Mouse (Mus musculus): ENCODE results near the gene Churc1. TPM values are rescaled to one million over a fixed set of nuclear protein-coding genes. Genes with fewer than 3 reads are reported as not detected.
A peak's percentile ranks its signal among the peaks of the same experiment; 100 is the strongest.
"Not testable (repeated sequence)": the region's sequence is repeated elsewhere in the genome, so short reads cannot be mapped to it uniquely, and the experiment has no call there.

Churc1 gene
- polyA plus RNA-seq, 1 experiment = 61.9 TPM

DNA sequence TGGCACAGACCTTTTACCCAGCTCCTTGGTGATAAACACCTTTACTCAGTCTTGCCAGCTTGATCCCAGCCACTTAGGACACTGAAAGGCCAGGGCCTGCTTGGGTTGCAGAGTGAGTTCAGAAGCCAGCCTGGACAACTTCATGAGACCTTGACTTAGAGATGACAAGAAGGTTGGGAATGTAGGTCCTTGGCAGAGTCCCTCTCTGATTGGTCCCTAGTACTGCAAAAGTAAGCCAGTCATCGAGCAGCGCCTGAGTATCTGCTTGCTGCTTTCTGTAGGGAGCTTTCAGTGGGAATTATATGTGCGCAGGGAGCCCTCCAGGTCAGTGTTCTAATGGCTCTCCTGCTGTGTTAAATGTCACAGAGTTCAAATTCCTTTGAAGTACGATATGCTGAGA lies 9.8 kb downstream of the Churc1 start:
- DNase-seq (ENCODE audit: low read depth) = no peak
- TF ChIP-seq POLR2A (IDR thresholded peaks at IDR 0.05; ENCODE audit: borderline replicate concordance, extremely low read depth, insufficient read depth, insufficient read length, poor library complexity, severe bottlenecking) (no peak), CTCF (IDR thresholded peaks at IDR 0.05; ENCODE audit: borderline replicate concordance, extremely low read depth, insufficient read depth, insufficient read length) (no peak)

DNA sequence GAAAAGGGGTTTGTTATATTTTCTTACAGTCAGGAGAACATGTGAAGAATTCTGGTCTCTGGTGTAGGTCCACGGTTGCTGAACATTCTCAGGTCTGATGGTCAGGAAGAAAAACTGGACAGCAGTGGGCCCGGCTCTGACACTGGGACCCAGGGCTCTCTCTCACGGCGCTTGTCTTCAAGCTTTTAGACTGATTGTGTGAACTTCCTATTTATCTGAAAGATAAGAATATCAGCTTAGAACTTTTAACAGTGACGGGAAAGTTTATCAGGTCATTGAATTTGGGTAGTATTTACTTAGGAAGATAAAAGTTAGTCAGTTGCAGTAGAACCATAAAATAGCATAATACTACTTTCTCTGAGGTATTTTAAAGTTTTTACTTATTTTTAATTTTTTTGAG lies 11.6 kb downstream of the Churc1 start:
- TF ChIP-seq POLR2A (IDR thresholded peaks at IDR 0.05; ENCODE audit: borderline replicate concordance, extremely low read depth, insufficient read depth, insufficient read length, poor library complexity, severe bottlenecking) = no peak
- no peak for TF ChIP-seq CTCF (IDR thresholded peaks at IDR 0.05; ENCODE audit: borderline replicate concordance, extremely low read depth, insufficient read depth, insufficient read length)
- no peak for DNase-seq (ENCODE audit: low read depth)

DNA sequence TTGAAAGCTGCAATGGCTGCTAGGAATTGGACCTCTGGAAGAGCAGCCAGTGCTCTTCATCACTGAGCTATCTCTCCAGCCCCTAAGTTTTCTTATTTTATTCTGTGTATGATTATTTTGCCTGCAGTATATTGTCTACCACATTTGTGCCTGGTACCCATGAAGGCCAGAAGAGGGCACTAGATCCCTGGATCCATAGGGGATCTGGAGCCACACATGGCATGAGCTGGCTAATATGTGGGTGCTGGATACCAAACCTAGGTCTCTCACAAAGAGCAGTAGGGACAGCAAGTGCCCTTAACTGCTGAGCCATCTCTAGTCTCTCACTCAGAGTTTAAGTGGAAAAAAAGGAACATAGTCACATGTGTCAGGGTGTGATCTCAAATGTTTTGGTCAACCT lies 12.5 kb downstream of the Churc1 start:
- TF ChIP-seq POLR2A (IDR thresholded peaks at IDR 0.05; ENCODE audit: borderline replicate concordance, extremely low read depth, insufficient read depth, insufficient read length, poor library complexity, severe bottlenecking) (no peak), CTCF (IDR thresholded peaks at IDR 0.05; ENCODE audit: borderline replicate concordance, extremely low read depth, insufficient read depth, insufficient read length) (no peak; the same call in 1 of the 2 replicates)
- DNase-seq (ENCODE audit: low read depth) = no peak

DNA sequence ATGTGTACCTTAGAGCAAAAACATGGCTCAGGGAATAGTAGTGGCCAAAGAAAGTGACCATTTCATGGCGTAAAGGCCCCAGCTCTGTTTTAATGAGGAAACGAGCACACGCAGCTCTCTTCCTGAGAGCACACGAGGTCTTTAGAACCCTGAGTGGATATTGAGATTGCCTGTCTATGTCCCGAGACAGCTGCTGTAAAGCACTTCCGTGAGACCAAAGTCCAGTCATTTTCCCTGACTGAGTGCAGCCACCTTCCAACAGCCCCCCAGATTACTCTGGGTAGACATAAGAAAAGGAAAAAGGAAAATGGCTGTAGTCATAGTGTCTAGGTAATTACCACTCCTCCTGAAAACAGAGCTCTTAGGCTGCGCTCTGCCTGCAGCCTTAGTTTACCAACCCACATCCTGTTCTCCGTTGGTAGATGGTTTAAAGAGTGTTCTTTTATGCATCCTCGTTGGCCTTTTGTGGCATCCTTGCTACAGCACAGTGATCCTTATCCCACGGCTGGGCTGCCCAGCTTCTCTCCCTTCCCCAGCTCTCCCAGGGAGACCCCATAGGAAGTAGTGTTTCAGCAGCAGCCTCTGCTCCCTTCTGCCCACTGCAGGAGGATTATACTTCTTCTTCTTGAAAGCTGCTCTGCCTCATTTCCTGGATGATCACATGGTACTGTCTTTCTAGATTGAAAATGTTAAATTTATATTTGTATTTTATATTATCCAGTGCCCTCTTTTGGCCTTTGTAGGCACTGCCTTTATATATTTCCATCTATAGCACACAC lies 13.2 kb downstream of the Churc1 start:
- no peak for TF ChIP-seq CTCF (IDR thresholded peaks at IDR 0.05; ENCODE audit: borderline replicate concordance, extremely low read depth, insufficient read depth, insufficient read length)
- TF ChIP-seq POLR2A (IDR thresholded peaks at IDR 0.05; ENCODE audit: borderline replicate concordance, extremely low read depth, insufficient read depth, insufficient read length, poor library complexity, severe bottlenecking) = no peak
- DNase-seq (ENCODE audit: low read depth) = no peak

DNA sequence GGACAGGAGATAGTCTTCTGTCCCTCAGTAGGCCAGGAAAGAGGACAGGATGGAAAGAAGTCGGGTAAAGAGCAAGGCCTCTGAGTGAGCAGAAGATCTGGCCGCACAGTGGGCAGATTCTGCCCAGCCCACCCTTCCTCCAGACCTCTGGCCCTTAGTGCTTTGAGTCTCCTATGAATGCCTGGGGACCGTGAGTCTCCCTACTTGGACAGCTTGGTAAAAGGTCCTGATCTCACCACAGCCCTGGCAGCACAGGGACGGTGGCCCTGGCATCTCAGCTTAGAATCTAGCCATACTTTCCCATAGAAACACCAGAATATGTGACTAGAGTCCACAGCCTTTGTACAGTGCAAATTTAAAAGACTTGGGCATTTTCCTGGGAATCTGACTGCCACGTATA lies 14.6 kb downstream of the Churc1 start:
- no peak for TF ChIP-seq POLR2A (IDR thresholded peaks at IDR 0.05; ENCODE audit: borderline replicate concordance, extremely low read depth, insufficient read depth, insufficient read length, poor library complexity, severe bottlenecking)
- TF ChIP-seq CTCF (IDR thresholded peaks at IDR 0.05; ENCODE audit: borderline replicate concordance, extremely low read depth, insufficient read depth, insufficient read length) = no peak
- DNase-seq (ENCODE audit: low read depth) = no peak

DNA sequence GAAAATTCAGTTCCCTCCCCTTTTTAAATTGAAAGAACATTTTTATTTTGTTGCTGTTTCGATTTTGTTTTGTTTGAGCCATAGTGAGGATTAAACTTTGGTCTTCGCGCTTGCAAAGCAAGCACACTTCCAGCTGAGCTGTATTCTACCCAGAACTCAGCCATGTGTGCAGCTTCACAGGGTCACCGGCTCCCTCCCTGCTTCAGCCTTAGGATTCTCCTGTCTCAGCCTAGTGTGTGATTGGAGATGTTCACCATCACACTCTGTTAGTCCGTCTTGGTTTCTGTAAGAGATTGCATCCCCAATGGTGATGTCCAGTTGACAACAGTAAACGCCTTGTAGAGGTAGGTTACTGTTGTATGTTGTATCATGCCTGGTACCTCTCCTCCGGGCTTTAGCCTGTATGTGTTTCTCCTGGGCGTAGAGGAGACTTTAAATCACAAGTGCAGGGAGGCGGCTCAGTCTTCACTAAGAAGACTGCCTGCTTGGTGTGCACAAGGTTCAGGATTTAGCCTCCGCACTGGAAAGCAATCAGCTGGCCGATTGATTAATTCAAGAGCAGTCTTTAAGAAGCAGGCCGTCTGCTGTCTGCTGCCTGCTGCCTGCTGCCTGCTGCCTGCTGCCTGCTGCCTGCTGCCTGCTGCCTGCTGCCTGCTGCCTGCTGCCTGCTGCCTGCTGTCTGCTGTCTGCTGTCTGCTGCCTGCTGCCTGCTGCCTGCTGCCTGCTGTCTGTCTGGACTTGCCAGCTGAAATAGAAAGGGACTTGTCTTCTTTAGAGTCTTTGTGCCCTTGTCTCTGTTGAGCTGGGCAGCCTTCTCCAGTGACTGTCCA lies 15.5 kb downstream of the Churc1 start:
- peak; percentile 85 for DNase-seq (ENCODE audit: low read depth)
- no peak for TF ChIP-seq CTCF (IDR thresholded peaks at IDR 0.05; ENCODE audit: borderline replicate concordance, extremely low read depth, insufficient read depth, insufficient read length)
- no peak for TF ChIP-seq POLR2A (IDR thresholded peaks at IDR 0.05; ENCODE audit: borderline replicate concordance, extremely low read depth, insufficient read depth, insufficient read length, poor library complexity, severe bottlenecking)

DNA sequence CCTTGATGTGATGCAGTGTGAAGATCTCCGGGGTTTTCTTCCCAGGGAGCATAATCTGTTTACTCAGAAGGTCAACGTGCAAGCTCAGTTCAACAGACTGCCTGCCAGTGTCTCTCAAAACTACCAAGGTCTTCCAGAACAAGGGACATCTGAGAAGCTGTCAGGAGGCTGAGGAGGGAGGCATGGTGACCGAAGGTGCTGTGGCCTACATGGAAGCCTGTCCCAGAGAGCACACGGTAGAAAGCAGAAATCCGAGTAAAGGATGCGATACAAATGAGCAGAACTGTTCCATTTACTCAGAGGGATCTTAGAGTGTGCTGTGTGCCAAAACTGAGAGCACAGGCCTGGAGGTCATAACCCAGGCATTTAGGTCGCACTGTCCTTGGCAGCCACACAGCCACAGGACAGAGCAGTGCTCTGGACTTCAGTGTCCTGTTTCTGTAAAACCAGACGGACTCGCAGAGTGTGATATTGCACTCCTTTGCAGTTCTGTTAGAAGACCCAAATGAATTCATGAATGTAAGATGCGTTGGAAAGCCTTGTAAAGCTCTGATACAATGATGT lies 18.8 kb downstream of the Churc1 start:
- peak; percentile 9 for DNase-seq (ENCODE audit: low read depth)
- no peak for TF ChIP-seq CTCF (IDR thresholded peaks at IDR 0.05; ENCODE audit: borderline replicate concordance, extremely low read depth, insufficient read depth, insufficient read length)
- no peak for TF ChIP-seq POLR2A (IDR thresholded peaks at IDR 0.05; ENCODE audit: borderline replicate concordance, extremely low read depth, insufficient read depth, insufficient read length, poor library complexity, severe bottlenecking)

DNA sequence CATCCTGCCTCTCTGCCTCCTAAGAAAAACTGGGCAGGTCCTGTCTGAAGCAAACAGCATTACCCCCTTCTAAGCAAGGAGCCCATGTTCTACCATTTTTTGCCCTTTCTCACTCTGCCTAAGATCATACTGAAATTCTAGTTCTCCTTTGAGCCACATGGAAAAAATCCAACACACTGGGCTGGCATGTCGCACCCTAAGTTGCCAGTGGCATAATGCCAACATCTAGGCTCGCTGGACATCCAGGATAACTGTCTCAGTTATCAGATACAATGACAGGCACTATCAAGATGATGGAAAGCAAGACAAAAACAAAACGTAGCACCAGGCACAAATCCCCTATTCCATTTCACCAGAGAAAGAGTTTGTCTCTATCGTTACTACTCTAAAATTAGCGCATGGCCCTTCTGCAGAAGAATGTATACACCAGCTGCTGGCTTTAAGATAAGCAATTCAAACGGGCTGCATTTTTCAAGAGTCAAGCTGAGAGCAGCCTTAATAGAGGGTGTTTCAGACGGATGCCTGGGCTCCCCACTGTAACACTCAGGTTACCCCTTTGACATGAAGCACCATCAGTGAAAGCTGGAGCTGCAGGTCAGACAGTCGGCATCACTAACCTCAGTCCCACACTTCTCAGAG lies 25.2 kb downstream of the Churc1 start:
- peak; percentile 21 for DNase-seq (ENCODE audit: low read depth)
- TF ChIP-seq POLR2A (IDR thresholded peaks at IDR 0.05; ENCODE audit: borderline replicate concordance, extremely low read depth, insufficient read depth, insufficient read length, poor library complexity, severe bottlenecking) = no peak
- TF ChIP-seq CTCF (IDR thresholded peaks at IDR 0.05; ENCODE audit: borderline replicate concordance, extremely low read depth, insufficient read depth, insufficient read length) = no peak

DNA sequence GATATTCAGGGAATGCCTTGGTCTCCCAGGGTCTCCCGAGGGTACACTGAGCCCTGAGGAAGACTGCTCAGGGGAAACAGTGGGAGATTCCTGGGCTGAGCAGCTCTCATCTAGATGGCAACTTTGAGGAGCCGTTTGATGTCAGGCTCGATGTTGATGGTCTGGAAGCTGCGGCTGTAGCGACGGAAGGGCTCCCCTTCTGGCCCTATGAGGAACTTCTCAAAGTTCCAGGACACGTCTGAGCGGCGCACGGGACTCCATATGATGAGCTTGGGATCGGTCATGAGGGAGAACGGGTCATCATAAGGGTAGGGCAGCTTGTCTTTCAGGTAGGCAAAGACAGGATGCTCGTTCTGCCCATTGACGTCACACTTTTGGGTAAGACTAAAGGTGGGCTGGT lies 27.2 kb downstream of the Churc1 start:
- DNase-seq (ENCODE audit: low read depth) = not testable (repeated sequence)

DNA sequence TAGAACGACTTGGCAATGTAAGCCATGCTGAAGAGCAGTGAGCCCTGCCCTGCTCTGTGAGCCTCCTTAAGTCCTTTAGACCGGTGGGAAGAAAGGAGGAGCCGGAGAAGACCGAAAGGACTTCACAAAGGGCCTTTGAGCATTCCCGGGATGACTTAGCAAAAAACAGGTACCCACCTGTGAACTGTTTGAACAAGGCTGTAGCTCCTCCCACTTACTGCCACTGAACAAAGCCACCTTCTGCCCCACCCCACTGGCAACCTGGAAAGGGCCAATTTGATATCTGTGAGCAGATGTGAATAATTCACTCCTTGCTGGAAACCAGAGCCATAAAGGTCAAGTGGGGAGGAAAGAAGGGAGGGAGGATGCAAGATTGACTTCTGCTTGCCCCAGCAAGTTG lies 30.0 kb downstream of the Churc1 start, which contains the start of gene Gpx2:
Gene Gpx2, minus strand, starts transcription at position 205 of the 400 bp plus-strand sequence.
- no peak for TF ChIP-seq POLR2A (IDR thresholded peaks at IDR 0.05; ENCODE audit: borderline replicate concordance, extremely low read depth, insufficient read depth, insufficient read length, poor library complexity, severe bottlenecking)
- no peak for TF ChIP-seq CTCF (IDR thresholded peaks at IDR 0.05; ENCODE audit: borderline replicate concordance, extremely low read depth, insufficient read depth, insufficient read length)
- DNase-seq (ENCODE audit: low read depth) = no peak

DNA sequence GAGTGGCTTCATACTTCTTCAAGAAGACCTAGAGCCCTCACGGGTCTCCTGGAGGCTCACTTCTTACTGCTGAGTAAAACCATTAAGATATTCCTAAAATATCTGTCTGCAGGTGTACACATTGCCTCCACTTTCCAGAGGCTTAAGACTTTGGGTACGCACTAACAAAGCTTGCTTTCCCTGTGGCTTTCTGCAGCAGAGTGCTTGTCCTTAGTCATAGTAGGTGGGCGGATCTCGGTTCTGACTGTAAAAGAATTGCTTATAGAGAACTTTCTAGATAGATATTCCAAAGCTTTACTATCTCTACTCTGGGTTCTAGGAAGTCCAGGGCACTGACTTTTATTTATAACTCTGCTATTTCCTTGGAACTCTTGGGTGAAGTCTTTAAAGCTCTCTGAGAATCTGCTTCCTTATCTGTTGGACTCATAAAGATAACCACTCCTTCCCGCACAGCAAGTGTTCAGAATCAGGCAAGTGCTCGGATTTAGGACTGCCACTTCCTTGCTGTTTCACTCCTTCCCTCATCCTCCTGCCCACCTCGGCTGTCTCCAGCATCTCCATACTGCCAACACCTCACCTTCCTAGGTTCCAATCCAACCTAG lies 31.7 kb downstream of the Churc1 start:
- TF ChIP-seq CTCF (IDR thresholded peaks at IDR 0.05; ENCODE audit: borderline replicate concordance, extremely low read depth, insufficient read depth, insufficient read length) (no peak), POLR2A (IDR thresholded peaks at IDR 0.05; ENCODE audit: borderline replicate concordance, extremely low read depth, insufficient read depth, insufficient read length, poor library complexity, severe bottlenecking) (no peak)
- no peak for DNase-seq (ENCODE audit: low read depth)

All from brain, embryonic 14.5 days (tissue).